Mouse (Mus musculus): ENCODE measurements at regions not wholly inside any gene's neighbourhood (a gene's known extent, or its start where the extent isn't known, plus 50 kb on each side); places are given as distances from the start of the nearest gene placed in this dataset.

GRCm38 (mm10) chr11:111331592-111331991 is 265.6 kb downstream of the Kcnj2 start:
- TF ChIP-seq POLR2A (IDR thresholded peaks at IDR 0.05; ENCODE audit: control insufficient read depth in 1 of 2, insufficient read depth in 1 of 2, low read depth in 1 of 2, low read length in 2 of 2, poor library complexity in 1 of 2) (no peak), MAZ (IDR thresholded peaks at IDR 0.05; ENCODE audit: low read depth, low read length) (no peak), CTCF (IDR thresholded peaks at IDR 0.05 in 2 of 3, conservative IDR thresholded peaks at IDR 0.05 in 1 of 3; ENCODE audit: control insufficient read depth in 1 of 3, insufficient read depth in 1 of 3, low read depth in 2 of 3, low read length in 3 of 3, poor library complexity in 1 of 3, severe bottlenecking in 1 of 3) (no peak), ZKSCAN1 (IDR thresholded peaks at IDR 0.05; ENCODE audit: low read depth, low read length) (no peak), GATA1 (IDR thresholded peaks at IDR 0.05; ENCODE audit: low read depth, low read length) (no peak), USF2 (IDR thresholded peaks at IDR 0.05; ENCODE audit: borderline replicate concordance in 1 of 2, insufficient read depth in 1 of 2, low read depth in 1 of 2, low read length in 2 of 2) (no peak), TAL1 (IDR thresholded peaks at IDR 0.05; ENCODE audit: low read length) (no peak)
